Mouse (Mus musculus) embryonic facial prominence, embryonic 10.5 days (tissue): ENCODE data around the gene Sla2. TPM values are rescaled to one million over a fixed set of nuclear protein-coding genes. Genes with fewer than 3 reads are reported as not detected.
A peak's percentile ranks its signal among the peaks of the same experiment; 100 is the strongest.
"Not testable (repeated sequence)": the region's sequence is repeated elsewhere in the genome, so short reads cannot be mapped to it uniquely, and the experiment has no call there.

Source experiments
- DNase-seq: peaks from one replicate; pipeline ENCODE4 v3.0.0-alpha.2; 2017; ENCODE audit warnings: low spot score
- H3K27ac ChIP-seq: fragments of 300-500 bp; sonication (generic); replicated peaks from 2 replicates; pipeline ENCODE4 v1.5.1; 2016; ENCODE audit warnings: mild to moderate bottlenecking
- H3K27me3 ChIP-seq: fragments of 300-500 bp; sonication (generic); replicated peaks from 2 replicates; pipeline ENCODE4 v1.6.1; 2016; ENCODE audit warnings: low read depth, mild to moderate bottlenecking; ENCODE audit not compliant: poor library complexity, severe bottlenecking
- H3K36me3 ChIP-seq: fragments of 300-500 bp; sonication (generic); replicated peaks from 2 replicates; pipeline ENCODE4 v1.6.1; 2016; ENCODE audit warnings: mild to moderate bottlenecking, moderate library complexity
- H3K4me1 ChIP-seq: fragments of 300-500 bp; sonication (generic); 2 replicates; pipeline ENCODE4 v1.6.1; 2016
- H3K4me3 ChIP-seq: fragments of 300-500 bp; sonication (generic); 2 replicates; pipeline ENCODE4 v1.5.1; 2016; ENCODE audit warnings: mild to moderate bottlenecking, moderate library complexity
- H3K9me3 ChIP-seq: fragments of 300-500 bp; sonication (generic); 2 replicates; pipeline ENCODE4 v1.6.1; 2016; ENCODE audit warnings: mild to moderate bottlenecking
- WGBS: fragments of 180-500 bp; shearing (Covaris S2); methylation state at CpG from one replicate; pipeline ENCODE4 v1.1.7; 2016; 5-methylcytosine and 5-hydroxymethylcytosine counted together
- polyA plus RNA-seq: library from polyadenylated mRNA; unstranded; fragments of >200 nt; fragmentation: Nextera tagmentation; extraction: Ambion mirVana; gene quantifications from 2 replicates; pipeline ENCODE4 v1.2.1, GENCODE M21; 2016

Sla2 gene
- polyA plus RNA-seq, 1 experiment from 2014 or later: 0.49 TPM

GRCm38 (mm10) chr2:156919191-156919590, 32.2 kb upstream of the Sla2 start:
- H3K9me3 ChIP-seq, H3K36me3 ChIP-seq, DNase-seq, H3K27me3 ChIP-seq, H3K27ac ChIP-seq, H3K4me1 ChIP-seq, H3K4me3 ChIP-seq: not testable (repeated sequence)
- WGBS: 90% methylated on average over 11 of the region's 11 CpGs

GRCm38 (mm10) chr2:156918562-156918961, 31.6 kb upstream of the Sla2 start:
- Histone ChIP-seq H3K4me3 (no peak overlapping the region), H3K9me3 (no peaks in the 10 kb centered on the region), H3K4me1 (no peaks in the 10 kb centered on the region), H3K27me3 (no peaks in the 10 kb centered on the region), H3K36me3 (no peaks in the 10 kb centered on the region), H3K27ac (no peak overlapping the region)
- WGBS: 71% methylated on average over 4 of the region's 4 CpGs
- DNase-seq: no peak

- Histone ChIP-seq H3K9me3 (no peaks in the 10 kb centered on the region), H3K36me3 (no peaks in the 10 kb centered on the region), H3K4me3 (no peak overlapping the region), H3K27me3 (no peaks in the 10 kb centered on the region), H3K4me1 (no peaks in the 10 kb centered on the region), H3K27ac (no peak overlapping the region)
- 88% methylated on average over 3 of the region's 3 CpGs for WGBS
- no peak for DNase-seq
Observed at GRCm38 (mm10) chr2:156916419-156917125, 29.6 kb upstream of the Sla2 start.

- no peaks in the 10 kb centered on the region for H3K4me1 ChIP-seq
- 87% methylated on average over 3 of the region's 3 CpGs for WGBS
- no peak overlapping the region for H3K27ac ChIP-seq
- no peak overlapping the region for H3K4me3 ChIP-seq
- H3K9me3 ChIP-seq: no peaks in the 10 kb centered on the region
- DNase-seq: no peak
- no peaks in the 10 kb centered on the region for H3K36me3 ChIP-seq
- no peaks in the 10 kb centered on the region for H3K27me3 ChIP-seq
Observed at GRCm38 (mm10) chr2:156915559-156915958, 28.6 kb upstream of the Sla2 start.

GRCm38 (mm10) chr2:156913191-156913590, 26.2 kb upstream of the Sla2 start:
- no peaks in the 10 kb centered on the region for H3K36me3 ChIP-seq
- no peak for DNase-seq
- H3K27ac ChIP-seq: no peak overlapping the region
- no peaks in the 10 kb centered on the region for H3K9me3 ChIP-seq
- no peak overlapping the region for H3K4me3 ChIP-seq
- 82% methylated on average over 5 of the region's 5 CpGs for WGBS
- no peaks in the 10 kb centered on the region for H3K27me3 ChIP-seq
- H3K4me1 ChIP-seq: no peaks in the 10 kb centered on the region

- H3K36me3 ChIP-seq, H3K27ac ChIP-seq, H3K9me3 ChIP-seq, H3K4me3 ChIP-seq, H3K27me3 ChIP-seq, DNase-seq: not testable (repeated sequence)
- 44% methylated on average over 4 of the region's 4 CpGs for WGBS
- H3K4me1 ChIP-seq: 0 out of 2 replicates have a peak, but pooled peaks cover 10% of the 10 kb centered on the region
Observed at GRCm38 (mm10) chr2:156905931-156906330, 18.9 kb upstream of the Sla2 start.

- H3K4me1 ChIP-seq: 0 out of 2 replicates have a peak, but pooled peaks cover 10% of the 10 kb centered on the region
- no peak overlapping the region for H3K4me3 ChIP-seq
- H3K27ac ChIP-seq: no peak overlapping the region
- no peaks in the 10 kb centered on the region for H3K27me3 ChIP-seq
- 27% methylated on average over 6 of the region's 6 CpGs for WGBS
- DNase-seq: peak; percentile 62
- H3K9me3 ChIP-seq: no peaks in the 10 kb centered on the region
- H3K36me3 ChIP-seq: no peaks in the 10 kb centered on the region
Observed at GRCm38 (mm10) chr2:156904976-156905717, 18.2 kb upstream of the Sla2 start.

GRCm38 (mm10) chr2:156903367-156903766, 16.4 kb upstream of the Sla2 start:
- Histone ChIP-seq H3K9me3 (no peaks in the 10 kb centered on the region), H3K27me3 (no peaks in the 10 kb centered on the region), H3K4me3 (no peak overlapping the region), H3K4me1 (0 out of 2 replicates have a peak, but pooled peaks cover 10% of the 10 kb centered on the region), H3K36me3 (no peaks in the 10 kb centered on the region), H3K27ac (no peak overlapping the region)
- DNase-seq: no peak
- 33% methylated on average over 2 of the region's 2 CpGs for WGBS

- H3K9me3 ChIP-seq, H3K27me3 ChIP-seq, DNase-seq, H3K36me3 ChIP-seq, H3K27ac ChIP-seq, H3K4me3 ChIP-seq: not testable (repeated sequence)
- WGBS: 82% methylated on average over 4 of the region's 4 CpGs
- H3K4me1 ChIP-seq: 0 out of 2 replicates have a peak, but pooled peaks cover 10% of the 10 kb centered on the region
Observed at GRCm38 (mm10) chr2:156902411-156902810, 15.4 kb upstream of the Sla2 start.

- Histone ChIP-seq H3K27ac (no peak overlapping the region), H3K36me3 (no peaks in the 10 kb centered on the region), H3K27me3 (no peaks in the 10 kb centered on the region), H3K9me3 (no peaks in the 10 kb centered on the region), H3K4me3 (no peak overlapping the region), H3K4me1 (0 out of 2 replicates have a peak, but pooled peaks cover 10% of the 10 kb centered on the region)
- no peak for DNase-seq
- WGBS: 79% methylated on average over 6 of the region's 6 CpGs
Observed at GRCm38 (mm10) chr2:156901883-156902282, 14.9 kb upstream of the Sla2 start.

- Histone ChIP-seq H3K27ac (no peak overlapping the region), H3K4me1 (0 out of 2 replicates have a peak, but pooled peaks cover 10% of the 10 kb centered on the region), H3K4me3 (no peak overlapping the region), H3K9me3 (no peaks in the 10 kb centered on the region), H3K27me3 (no peaks in the 10 kb centered on the region), H3K36me3 (no peaks in the 10 kb centered on the region)
- DNase-seq: no peak
- WGBS: 76% methylated on average over 2 of the region's 2 CpGs
Observed at GRCm38 (mm10) chr2:156901344-156901743, 14.4 kb upstream of the Sla2 start.

GRCm38 (mm10) chr2:156899184-156899583, 12.2 kb upstream of the Sla2 start:
- H3K4me3 ChIP-seq: no peak overlapping the region
- H3K9me3 ChIP-seq: no peaks in the 10 kb centered on the region
- H3K36me3 ChIP-seq: no peaks in the 10 kb centered on the region
- H3K27me3 ChIP-seq: no peaks in the 10 kb centered on the region
- no peak overlapping the region for H3K27ac ChIP-seq
- no peaks in the 10 kb centered on the region for H3K4me1 ChIP-seq
- no peak for DNase-seq
- WGBS: 74% methylated on average over 4 of the region's 4 CpGs

GRCm38 (mm10) chr2:156898374-156898773, 11.4 kb upstream of the Sla2 start:
- WGBS: 82% methylated on average over 4 of the region's 4 CpGs
- Histone ChIP-seq H3K36me3 (no peaks in the 10 kb centered on the region), H3K4me1 (no peaks in the 10 kb centered on the region), H3K27me3 (no peaks in the 10 kb centered on the region), H3K9me3 (no peaks in the 10 kb centered on the region), H3K4me3 (no peak overlapping the region), H3K27ac (no peak overlapping the region)
- no peak for DNase-seq
